Mouse (Mus musculus): ENCODE measurements around the gene Dync2h1. TPM values are rescaled to one million over a fixed set of nuclear protein-coding genes. Genes with fewer than 3 reads are reported as not detected.

The Dync2h1 gene
- polyA plus RNA-seq, 1 experiment from 2014 or later = 8.0 TPM

DNA sequence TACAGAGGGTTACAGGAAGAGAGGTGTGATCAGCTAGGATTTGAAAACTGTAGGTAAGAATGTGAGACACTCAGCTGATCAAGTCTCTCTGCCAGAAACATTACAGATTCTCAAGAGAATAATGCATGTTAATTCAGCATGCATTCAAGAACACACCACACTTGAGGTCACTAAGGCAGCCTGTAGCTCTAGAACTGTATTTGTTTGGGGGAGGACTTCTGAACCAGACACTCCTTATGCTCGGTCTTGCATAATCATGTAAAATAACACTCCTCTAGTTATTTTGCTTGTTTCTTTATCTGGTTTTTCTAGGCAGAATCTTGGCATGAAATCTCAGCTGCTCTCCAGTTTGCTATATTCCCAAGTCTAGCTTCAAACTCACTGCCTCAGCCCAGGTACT lies 282.6 kb downstream of the Dync2h1 start:
- Histone ChIP-seq H3K27ac (ENCODE audit: low read depth, low read length) (no peak overlapping the region), H3K4me1 (replicated peaks; ENCODE audit: control insufficient read depth, insufficient read depth, low read length) (no peaks in the 10 kb centered on the region), H3K9me3 (ENCODE audit: control insufficient read depth, low read length) (no peaks in the 10 kb centered on the region), H3K36me3 (ENCODE audit: control insufficient read depth, insufficient read depth, low read length) (no peaks in the 10 kb centered on the region), H3K4me2 (no peak overlapping the region), H3K4me3 (ENCODE audit: low read depth, low read length) (no peak overlapping the region), H3K27me3 (replicated peaks; ENCODE audit: control insufficient read depth, insufficient read depth, low read length) (no peaks in the 10 kb centered on the region), H3K9ac (ENCODE audit: low read depth, low read length) (no peak overlapping the region)
- DNase-seq (ENCODE audit: low spot score) (no peak), ATAC-seq (replicated peaks; ENCODE audit: low FRiP score) (no peak)
- WGBS = 76% methylated on average over 1 of the region's 1 CpGs

DNA sequence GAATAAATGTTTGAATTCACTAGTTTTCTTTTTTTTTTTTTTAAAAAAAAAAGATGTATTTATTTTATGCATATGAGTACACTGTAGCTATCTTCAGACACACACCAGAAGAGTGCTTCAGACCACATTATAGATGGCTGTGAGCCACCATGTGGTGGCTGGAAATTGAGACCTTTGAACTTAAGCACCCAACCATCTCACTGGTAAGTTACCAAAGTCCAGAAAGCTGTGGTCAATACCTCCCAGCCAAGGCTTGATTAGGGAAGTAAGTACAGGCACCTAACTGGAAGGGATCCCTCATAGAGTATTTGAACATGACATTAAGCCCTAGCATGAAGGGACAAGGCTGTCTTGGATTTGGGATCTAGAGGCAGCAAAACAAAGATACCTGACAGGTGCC lies 292.9 kb downstream of the Dync2h1 start:
- H3K4me3 ChIP-seq (ENCODE audit: low read depth, low read length) = no peak overlapping the region
- H3K4me1 ChIP-seq (replicated peaks; ENCODE audit: control insufficient read depth, insufficient read depth, low read length) = no peaks in the 10 kb centered on the region
- no peak for DNase-seq (ENCODE audit: low spot score)
- H3K27me3 ChIP-seq (replicated peaks; ENCODE audit: control insufficient read depth, insufficient read depth, low read length) = no peaks in the 10 kb centered on the region
- no peaks in the 10 kb centered on the region for H3K9me3 ChIP-seq (ENCODE audit: control insufficient read depth, low read length)
- H3K4me2 ChIP-seq = no peak overlapping the region
- H3K27ac ChIP-seq (ENCODE audit: low read depth, low read length) = no peak overlapping the region
- no peaks in the 10 kb centered on the region for H3K36me3 ChIP-seq (ENCODE audit: control insufficient read depth, insufficient read depth, low read length)
- no peak for ATAC-seq (replicated peaks; ENCODE audit: low FRiP score)
- no peak overlapping the region for H3K9ac ChIP-seq (ENCODE audit: low read depth, low read length)

DNA sequence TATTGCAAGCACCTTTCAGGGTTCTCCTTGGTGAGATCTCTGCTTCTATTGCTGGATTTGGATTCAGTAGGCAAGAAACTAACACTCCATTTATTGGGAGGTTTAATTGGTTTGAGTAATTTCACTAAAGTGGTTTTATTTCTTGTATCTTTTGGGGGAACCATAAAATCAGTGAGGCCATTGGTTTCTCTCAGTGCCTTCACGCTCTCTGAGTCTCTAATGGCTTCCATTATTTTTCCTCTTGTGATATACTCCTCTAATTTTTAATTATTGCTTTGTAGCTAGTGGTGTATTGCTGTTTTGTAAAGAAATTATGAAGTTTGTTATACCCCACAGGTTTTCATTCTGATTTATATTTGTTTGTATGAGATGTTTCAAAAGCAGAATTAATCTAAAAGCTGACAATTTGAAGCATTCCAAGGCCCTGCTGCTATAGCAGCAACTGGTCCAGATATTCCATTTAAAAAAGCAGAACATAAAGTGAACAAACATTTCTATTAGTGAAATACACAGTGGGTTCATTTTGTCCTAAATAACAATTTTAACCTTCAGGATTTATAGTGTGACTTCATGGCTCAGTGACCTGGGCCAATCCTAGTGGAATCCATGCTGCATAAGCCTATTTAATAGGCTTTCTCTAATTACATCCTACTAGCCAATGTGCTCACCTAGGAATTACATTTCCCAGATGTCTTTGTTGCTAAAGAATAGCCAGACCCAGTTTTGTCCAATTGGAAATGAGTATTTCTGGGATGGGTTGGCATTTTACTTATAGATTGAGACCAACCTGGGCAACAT lies 302.9 kb downstream of the Dync2h1 start:
- 81% methylated on average over 1 of the region's 1 CpGs for WGBS
- ATAC-seq (replicated peaks; ENCODE audit: low FRiP score) = no peak

More for the DNA sequence above, 302.9 kb downstream of the Dync2h1 start:
- no peak for DNase-seq (ENCODE audit: low spot score)
- Histone ChIP-seq H3K4me3 (ENCODE audit: low read depth, low read length) (no peak overlapping the region), H3K27me3 (replicated peaks; ENCODE audit: control insufficient read depth, insufficient read depth, low read length) (no peaks in the 10 kb centered on the region), H3K9ac (ENCODE audit: low read depth, low read length) (no peak overlapping the region), H3K4me2 (no peak overlapping the region), H3K4me1 (replicated peaks; ENCODE audit: control insufficient read depth, insufficient read depth, low read length) (no peaks in the 10 kb centered on the region), H3K27ac (ENCODE audit: low read depth, low read length) (no peak overlapping the region), H3K36me3 (ENCODE audit: control insufficient read depth, insufficient read depth, low read length) (no peaks in the 10 kb centered on the region), H3K9me3 (ENCODE audit: control insufficient read depth, low read length) (no peaks in the 10 kb centered on the region)

Other genes with a start within 250 kb of the Dync2h1 start
- 128 and 131 TPM in 2 replicates for gene Dcun1d5, start 74 bp upstream of the Dync2h1 start, polyA plus RNA-seq (2014; fragmentation: Nextera tagmentation; extraction: Ambion mirVana)
- gene Mmp13, start 88.1 kb upstream of the Dync2h1 start, polyA plus RNA-seq (2014; fragmentation: Nextera tagmentation; extraction: Ambion mirVana) = not detected in 2 replicates
- gene Mmp12, start 159.9 kb upstream of the Dync2h1 start, polyA plus RNA-seq (2014; fragmentation: Nextera tagmentation; extraction: Ambion mirVana) = 0.11 TPM in 1 of 2 replicates, not detected in the other
- not detected in 2 replicates for gene Mmp1b, start 203.6 kb upstream of the Dync2h1 start, polyA plus RNA-seq (2014; fragmentation: Nextera tagmentation; extraction: Ambion mirVana)

All from liver, embryonic 11.5 days (tissue).